Mouse (Mus musculus): Measurements from ENCODE around the gene Btbd7. TPM values are rescaled to one million over a fixed set of nuclear protein-coding genes. Genes with fewer than 3 reads are reported as not detected.
A peak's percentile ranks its signal among the peaks of the same experiment; 100 is the strongest.

Btbd7 gene
- total RNA-seq (2021): 10 to 100 TPM; 17.1 to 19.6 TPM
- long read RNA-seq, experiment 1, full-length matches to known transcripts: 3 of 17 reads
- long read RNA-seq, experiment 1, partial matches to known transcripts: 9 of 17 reads
- long read RNA-seq, experiment 1, other reads (novel, unspliced or antisense): 5 of 17 reads
- long read RNA-seq, experiment 2, full-length matches to known transcripts: 2 of 9 reads
- long read RNA-seq, experiment 2, partial matches to known transcripts: 4 of 9 reads
- long read RNA-seq, experiment 2, other reads (novel, unspliced or antisense): 3 of 9 reads

GRCm38 (mm10) chr12:102878031-102878823 is at the start of gene Btbd7:
Gene Btbd7 (minus strand): TSS chr12:102878471.
- peak; percentile 99 for DNase-seq
- intact Hi-C loops (cut with DNase I): loop anchor here (5.0 kb wide), 2 partner anchors 61 to 121 kb away; partner anchors contain the start of genes Gm20604, Gm28051, Gon7 and Ubr7
- Histone ChIP-seq H3K4me3 (peak within 1 kb of the TSS; percentile 97), H3K27ac (peak within 1 kb of the TSS; percentile 97)
- TF ChIP-seq CTCF (IDR thresholded peaks at IDR 0.05): no peak; the same call in 1 of the 2 replicates

GRCm38 (mm10) chr12:102916073-102916472 is 37.8 kb upstream of the Btbd7 start:
- intact Hi-C loops (cut with DNase I): no loop called here
- DNase-seq: no peak
- TF ChIP-seq CTCF (IDR thresholded peaks at IDR 0.05): no peak
- Histone ChIP-seq H3K27ac (no peak overlapping the region), H3K4me3 (no peak overlapping the region)

- no peak for DNase-seq
- Histone ChIP-seq H3K27ac (no peak overlapping the region), H3K4me3 (no peak overlapping the region)
- intact Hi-C loops (cut with DNase I): no loop called here
- no peak for TF ChIP-seq CTCF (IDR thresholded peaks at IDR 0.05)
Measured at GRCm38 (mm10) chr12:102908191-102908590, 29.9 kb upstream of the Btbd7 start.

- Histone ChIP-seq H3K4me3 (no peak within 1 kb of the TSS), H3K27ac (no peak within 1 kb of the TSS)
- DNase-seq: no peak
- no peak for TF ChIP-seq CTCF (IDR thresholded peaks at IDR 0.05)
- intact Hi-C loops (cut with DNase I): no loop called here
Measured at GRCm38 (mm10) chr12:102899091-102899490, 20.8 kb upstream of the Btbd7 start, which contains the start of gene Cox8c. Gene Cox8c (plus strand): TSS chr12:102899316.

- no peak for TF ChIP-seq CTCF (IDR thresholded peaks at IDR 0.05)
- Histone ChIP-seq H3K27ac (no peak overlapping the region), H3K4me3 (no peak overlapping the region)
- intact Hi-C loops (cut with DNase I): loop anchor here (10.0 kb wide), 1 partner anchor 176 kb away; no protein-coding TSS in a partner anchor
- no peak for DNase-seq
Measured at GRCm38 (mm10) chr12:102888568-102888967, 10.3 kb upstream of the Btbd7 start.

GRCm38 (mm10) chr12:102887366-102887765 is 9.1 kb upstream of the Btbd7 start:
- Histone ChIP-seq H3K27ac (no peak overlapping the region), H3K4me3 (no peak overlapping the region)
- no peak for DNase-seq
- TF ChIP-seq CTCF (IDR thresholded peaks at IDR 0.05): no peak
- intact Hi-C loops (cut with DNase I): loop anchor here (10.0 kb wide), 1 partner anchor 177 kb away; no protein-coding TSS in a partner anchor

- TF ChIP-seq CTCF (IDR thresholded peaks at IDR 0.05): peak; percentile 46
- Histone ChIP-seq H3K27ac (no peak overlapping the region), H3K4me3 (no peak overlapping the region)
- intact Hi-C loops (cut with DNase I): loop anchor here (10.0 kb wide), 1 partner anchor 179 kb away; no protein-coding TSS in a partner anchor
- no peak for DNase-seq
Measured at GRCm38 (mm10) chr12:102885735-102886134, 7.5 kb upstream of the Btbd7 start.

- no peak for TF ChIP-seq CTCF (IDR thresholded peaks at IDR 0.05)
- no peak for DNase-seq
- peak overlapping the region; percentile 97 for H3K4me3 ChIP-seq
- H3K27ac ChIP-seq: peak overlapping the region; percentile 97
- intact Hi-C loops (cut with DNase I): loop anchor here (5.0 kb wide), 2 partner anchors 62 to 122 kb away; partner anchors contain the start of genes Gm20604, Gm28051, Gon7 and Ubr7
Measured at GRCm38 (mm10) chr12:102878901-102879300, 630 bp upstream of the Btbd7 start.

- intact Hi-C loops (cut with DNase I): loop anchor here (5.0 kb wide), 2 partner anchors 60 to 120 kb away; partner anchors contain the start of genes Gm20604, Gm28051, Gon7 and Ubr7
- Histone ChIP-seq H3K4me3 (peak overlapping the region; percentile 97), H3K27ac (peak overlapping the region; percentile 97)
- peak; percentile 63 for DNase-seq
- TF ChIP-seq CTCF (IDR thresholded peaks at IDR 0.05): no peak; the same call in 1 of the 2 replicates
Measured at GRCm38 (mm10) chr12:102877301-102878030, 805 bp downstream of the Btbd7 start.

- intact Hi-C loops (cut with DNase I): no loop called here
- TF ChIP-seq CTCF (IDR thresholded peaks at IDR 0.05): no peak
- H3K4me3 ChIP-seq: no peak overlapping the region
- DNase-seq: no peak
- H3K27ac ChIP-seq: no peak overlapping the region
Measured at GRCm38 (mm10) chr12:102870527-102870926, 7.7 kb downstream of the Btbd7 start.

GRCm38 (mm10) chr12:102869802-102870201 is 8.5 kb downstream of the Btbd7 start:
- intact Hi-C loops (cut with DNase I): no loop called here
- TF ChIP-seq CTCF (IDR thresholded peaks at IDR 0.05): no peak

GRCm38 (mm10) chr12:102860806-102861205 is 17.5 kb downstream of the Btbd7 start:
- intact Hi-C loops (cut with DNase I): no loop called here
- no peak for TF ChIP-seq CTCF (IDR thresholded peaks at IDR 0.05)
- DNase-seq: no peak
- Histone ChIP-seq H3K4me3 (no peak overlapping the region), H3K27ac (no peak overlapping the region)

More at GRCm38 (mm10) chr12:102869802-102870201, 8.5 kb downstream of the Btbd7 start:
- H3K4me3 ChIP-seq: no peak overlapping the region
- no peak overlapping the region for H3K27ac ChIP-seq
- DNase-seq: no peak
